Mouse (Mus musculus): ENCODE data around the gene Olfr709-ps1.
"Not testable (repeated sequence)": the region's sequence is repeated elsewhere in the genome, so short reads cannot be mapped to it uniquely, and the experiment has no call there.

Gene Olfr709-ps1

GRCm38 (mm10) chr7:106932119-106932518, at the start of gene Olfr709-ps1:
Gene Olfr709-ps1, minus strand, starts transcription at chr7:106932219.
- no peak for DNase-seq (ENCODE audit: low spot score)

- no peak for DNase-seq (ENCODE audit: low spot score)
Measured at GRCm38 (mm10) chr7:106975353-106975752, 43.3 kb upstream of the Olfr709-ps1 start, which contains the start of gene Olfr711. Gene Olfr711, minus strand, starts transcription at chr7:106975453.

- not testable (repeated sequence) for DNase-seq (ENCODE audit: low spot score)
Measured at GRCm38 (mm10) chr7:106967503-106967902, 35.5 kb upstream of the Olfr709-ps1 start.

GRCm38 (mm10) chr7:106963837-106964236, 31.8 kb upstream of the Olfr709-ps1 start, which contains the start of gene Olfr6:
Gene Olfr6, minus strand, starts transcription at chr7:106963937.
- DNase-seq (ENCODE audit: low spot score), result no peak

- DNase-seq (ENCODE audit: low spot score), result no peak
Measured at GRCm38 (mm10) chr7:106948212-106948611, 16.2 kb upstream of the Olfr709-ps1 start, which contains the start of gene Olfr710. Gene Olfr710, minus strand, starts transcription at chr7:106948312.

GRCm38 (mm10) chr7:106920961-106921360, 11.1 kb downstream of the Olfr709-ps1 start:
- DNase-seq (ENCODE audit: low spot score), result not testable (repeated sequence)

- DNase-seq (ENCODE audit: low spot score), result no peak
Measured at GRCm38 (mm10) chr7:106907676-106908075, 24.3 kb downstream of the Olfr709-ps1 start, which contains the start of gene Olfr1532-ps1. Gene Olfr1532-ps1, plus strand, starts transcription at chr7:106908001.

GRCm38 (mm10) chr7:106901141-106901540, 30.9 kb downstream of the Olfr709-ps1 start, which contains the start of gene Olfr707:
Gene Olfr707, minus strand, starts transcription at chr7:106901241.
- DNase-seq (ENCODE audit: low spot score), result not testable (repeated sequence)

GRCm38 (mm10) chr7:106888062-106888461, 44.0 kb downstream of the Olfr709-ps1 start, which contains the start of gene Olfr706:
Gene Olfr706, minus strand, starts transcription at chr7:106888162.
- DNase-seq (ENCODE audit: low spot score), result no peak

- no peak for DNase-seq (ENCODE audit: low spot score)
Measured at GRCm38 (mm10) chr7:106876791-106877190, 55.2 kb downstream of the Olfr709-ps1 start, which contains the start of gene Olfr705. Gene Olfr705, minus strand, starts transcription at chr7:106876891.
